Mouse (Mus musculus) left cerebral cortex, adult 11 months (tissue): ENCODE measurements around the gene Il1rn.

Source experiments
- DNase-seq: peaks from one replicate; pipeline ENCODE4 v3.0.0; 2022; ENCODE audit warnings: low spot score

Il1rn gene

DNA sequence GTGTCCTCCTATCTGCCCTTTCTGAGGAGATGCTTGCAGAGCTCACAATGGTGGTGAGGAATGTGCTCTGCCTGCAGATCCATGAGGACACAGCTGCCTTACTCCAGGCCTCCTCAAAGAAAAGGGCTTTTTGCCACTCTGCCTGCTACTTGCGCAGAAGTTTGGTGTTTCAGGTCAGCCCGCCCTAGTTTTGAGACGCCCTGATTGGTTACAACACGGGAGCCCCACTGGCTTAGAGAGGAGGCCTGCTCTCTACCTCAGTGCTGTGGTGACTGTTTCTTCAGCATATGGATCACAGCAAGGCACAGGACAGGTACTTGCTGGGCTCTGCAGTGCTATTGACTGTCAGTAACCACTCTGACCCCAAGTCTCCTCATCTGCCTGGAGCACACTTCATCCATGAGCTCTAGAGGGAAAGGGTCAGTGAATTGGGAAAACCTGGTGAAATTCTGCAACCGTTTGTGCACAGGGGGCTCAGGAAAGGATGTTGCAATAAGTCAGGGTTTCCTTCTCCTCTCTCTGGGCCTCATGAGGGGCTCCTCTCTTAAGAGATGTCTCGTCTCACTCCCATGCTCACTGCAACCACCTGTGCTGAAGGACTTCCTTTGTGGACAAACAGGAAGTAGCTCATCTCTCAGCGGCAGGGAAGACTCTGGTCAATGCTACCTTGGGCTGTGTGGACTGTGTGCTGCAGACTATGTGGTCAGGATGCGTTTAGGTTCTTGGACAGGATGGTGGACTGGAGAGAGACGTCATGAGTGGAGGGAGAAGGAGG is 46.0 kb downstream of the Il1rn start:
- no peak for DNase-seq

- DNase-seq: no peak
Measured at GRCm38 (mm10) chr2:24383636-24384035, 47.0 kb downstream of the Il1rn start.

DNA sequence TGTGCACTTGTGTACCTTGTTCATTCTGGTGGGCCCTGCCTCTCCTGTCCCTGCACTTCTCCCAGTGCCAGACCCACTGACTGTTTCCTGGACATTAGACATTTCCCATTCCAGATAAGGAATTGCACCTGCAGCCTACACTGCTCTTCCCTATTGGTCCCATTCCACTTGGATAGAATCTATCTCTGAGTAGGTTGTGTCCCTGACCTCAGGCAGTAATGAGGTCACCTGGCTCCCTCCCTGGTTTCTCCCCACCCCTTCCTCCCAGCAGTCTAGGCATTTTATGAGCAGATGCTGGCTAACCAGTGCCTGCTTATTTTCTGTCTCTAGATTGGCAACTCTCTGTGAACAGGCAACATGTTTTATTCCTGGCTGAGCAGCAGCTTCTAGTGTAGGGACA is 47.7 kb downstream of the Il1rn start:
- DNase-seq: no peak

DNA sequence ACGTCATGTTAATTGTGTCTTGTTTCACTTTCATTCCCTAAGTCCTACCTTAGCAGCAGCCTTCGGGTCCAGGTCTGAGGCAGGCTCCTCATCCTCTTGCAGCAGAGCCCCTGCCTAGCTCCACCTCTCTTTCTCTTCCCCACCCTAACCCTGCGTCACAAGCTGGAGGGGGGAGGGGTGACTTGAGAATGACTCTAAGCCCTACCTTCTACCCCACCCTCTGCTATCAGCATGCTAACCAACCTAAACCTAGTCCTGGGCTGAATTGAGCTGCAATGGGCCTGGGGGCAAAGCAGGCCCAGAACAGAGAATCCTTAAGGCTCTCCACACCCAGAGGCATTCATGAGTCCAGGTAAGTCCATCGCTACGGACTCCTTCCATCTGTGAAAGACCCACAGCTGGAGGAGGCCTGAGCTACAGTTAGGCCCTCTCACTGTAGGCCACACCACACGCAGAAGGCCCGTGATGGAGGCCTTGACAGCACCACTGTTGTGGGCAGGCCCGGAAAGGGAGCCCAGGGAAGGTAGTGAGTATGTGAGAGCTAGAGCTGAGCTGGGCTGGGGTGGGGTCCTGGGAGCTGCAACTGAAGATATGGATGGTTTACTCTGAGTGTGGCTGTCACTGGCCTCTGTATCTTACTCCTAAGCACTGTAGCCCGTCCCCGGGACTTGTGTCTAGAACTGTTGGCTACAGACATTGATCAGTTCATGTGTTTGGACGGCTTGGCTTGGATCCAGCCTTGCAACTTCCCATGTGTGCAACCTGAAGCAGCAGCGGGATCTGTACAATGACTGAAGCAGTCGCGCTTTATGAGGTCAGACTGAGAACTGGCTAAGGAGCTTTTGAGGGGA is 48.7 kb downstream of the Il1rn start:
- DNase-seq: no peak

DNA sequence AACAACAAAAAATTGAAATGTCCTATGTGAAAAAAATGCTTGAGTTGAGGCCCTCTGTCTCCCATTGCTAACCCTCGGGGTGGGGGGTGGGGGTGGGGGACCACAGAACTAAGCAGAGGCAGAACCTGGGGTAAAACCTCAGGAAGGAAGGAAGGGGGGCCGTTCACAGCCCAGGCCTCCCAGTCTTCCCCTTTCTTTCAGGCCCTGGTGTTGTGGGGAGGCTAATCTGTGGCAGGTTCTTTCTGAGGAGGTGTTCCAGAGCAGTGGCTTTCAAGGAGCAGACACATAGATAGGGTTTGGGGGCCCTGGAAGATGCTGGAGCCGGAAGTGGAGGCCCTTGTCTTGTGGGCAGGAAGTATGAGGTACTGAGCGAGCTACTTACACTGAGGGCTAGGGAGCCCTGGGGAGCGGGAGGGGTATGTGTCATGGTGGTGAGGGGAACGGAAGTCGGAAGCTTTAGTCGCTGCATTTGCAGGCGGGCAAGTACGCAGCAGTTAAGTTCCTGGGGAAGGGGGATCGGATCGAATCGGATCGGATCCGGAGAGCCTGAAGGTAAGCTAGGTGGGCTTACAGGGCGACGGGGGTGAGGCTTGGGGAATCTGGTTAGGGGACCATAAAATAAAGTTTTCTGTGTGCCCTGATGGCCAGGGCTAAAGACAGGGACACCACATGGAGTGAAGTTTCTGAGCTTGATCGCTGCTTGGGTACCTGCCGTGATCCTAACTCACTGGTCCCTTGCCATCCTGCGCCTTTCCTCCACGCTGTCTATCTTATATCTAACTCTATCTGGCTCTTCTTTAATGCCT is 49.7 kb downstream of the Il1rn start:
- no peak for DNase-seq

- no peak for DNase-seq
Measured at GRCm38 (mm10) chr2:24386964-24387320, 50.3 kb downstream of the Il1rn start.

DNA sequence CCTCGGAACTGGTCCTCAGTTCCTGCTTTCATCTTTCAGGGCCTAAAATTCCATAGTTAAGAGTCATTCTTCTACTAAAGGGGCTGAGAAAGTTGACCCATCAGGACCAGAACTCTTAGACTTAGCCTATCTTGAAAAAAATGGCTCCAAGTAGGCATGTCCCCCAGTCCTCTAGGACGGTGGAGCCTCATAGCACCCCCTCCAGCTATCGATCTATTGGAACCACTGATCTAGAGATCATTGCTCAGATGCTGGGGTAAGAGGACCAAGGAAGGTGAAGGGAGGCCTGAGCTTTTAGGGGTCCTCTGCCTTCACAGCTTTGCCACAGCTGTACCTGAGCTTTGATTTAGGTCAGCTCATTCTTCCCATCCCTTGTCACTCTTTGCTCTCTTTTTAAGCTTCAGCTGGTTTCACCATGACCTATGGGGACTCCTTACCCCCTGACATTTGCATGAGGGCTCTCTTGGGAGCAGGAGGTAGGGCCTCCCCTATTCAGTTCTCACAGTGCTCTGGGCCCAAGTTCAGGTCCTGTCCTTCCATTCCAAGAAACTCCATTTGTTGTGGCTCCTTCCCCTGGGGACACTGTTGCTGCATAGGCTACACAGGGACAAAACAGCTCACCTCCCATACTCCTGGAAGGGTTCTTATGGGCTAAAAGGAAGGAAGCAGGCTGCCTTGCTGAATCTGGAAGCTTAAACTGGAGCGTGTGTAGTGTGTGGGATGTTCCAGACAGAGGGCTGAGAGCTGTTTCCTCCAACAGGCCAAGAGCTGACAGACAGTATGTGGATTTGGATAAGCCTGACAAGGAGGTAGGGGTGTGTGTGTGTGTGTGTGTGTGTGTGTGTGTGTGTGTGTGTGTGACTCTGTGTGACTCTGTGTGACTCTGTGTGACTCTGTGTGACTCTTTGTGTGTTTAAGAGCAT is 51.0 kb downstream of the Il1rn start:
- no peak for DNase-seq

GRCm38 (mm10) chr2:24393251-24393650 is 56.6 kb downstream of the Il1rn start:
- no peak for DNase-seq

DNA sequence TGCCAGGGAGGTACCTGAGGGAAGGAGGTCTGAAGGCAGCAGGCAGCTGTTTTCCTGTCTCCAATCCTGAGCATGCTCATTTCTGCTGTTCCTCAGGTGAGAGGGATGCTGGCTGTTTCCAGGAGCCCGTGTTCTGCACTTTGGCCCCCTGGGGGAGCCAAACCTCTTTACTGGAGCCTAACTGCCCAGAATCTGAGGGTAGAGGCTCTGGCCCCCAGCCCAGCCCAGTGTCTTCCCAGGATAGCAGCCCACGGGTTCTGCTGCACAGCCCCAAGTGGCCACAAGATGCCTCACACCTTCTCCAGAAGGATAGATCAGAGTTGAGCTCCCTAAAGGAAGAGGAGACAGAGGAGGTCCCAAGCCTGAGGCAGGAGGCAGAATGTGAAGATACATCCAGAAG is 60.5 kb downstream of the Il1rn start:
- DNase-seq: no peak

DNA sequence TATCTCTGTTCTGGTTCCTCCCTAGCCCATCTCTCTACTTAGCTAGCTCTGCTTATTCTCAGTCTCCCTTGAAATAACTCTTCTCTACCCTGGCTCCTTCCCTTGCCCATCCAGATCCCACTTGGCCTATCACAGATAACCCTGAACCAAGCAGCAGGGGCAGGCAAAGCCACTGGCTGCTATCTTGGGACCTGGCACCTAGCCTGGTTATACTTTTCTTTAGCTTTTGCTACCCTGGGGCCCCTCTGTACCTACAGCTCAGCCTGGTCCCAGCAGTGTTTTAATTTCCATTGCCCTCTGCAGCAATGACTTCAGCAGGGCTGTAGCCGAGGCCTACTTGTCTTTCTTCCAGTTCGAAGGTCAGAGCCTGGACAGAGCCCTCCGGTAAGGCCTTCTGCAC is 64.1 kb downstream of the Il1rn start:
- DNase-seq: no peak
